Mouse (Mus musculus): ENCODE data around the gene Fbxw7.

Gene Fbxw7

GRCm38 (mm10) chr3:84951698-84952097 lies 136.6 kb downstream of the Fbxw7 start:
- no peak for DNase-seq (ENCODE audit: inconsistent ontology term)

DNA sequence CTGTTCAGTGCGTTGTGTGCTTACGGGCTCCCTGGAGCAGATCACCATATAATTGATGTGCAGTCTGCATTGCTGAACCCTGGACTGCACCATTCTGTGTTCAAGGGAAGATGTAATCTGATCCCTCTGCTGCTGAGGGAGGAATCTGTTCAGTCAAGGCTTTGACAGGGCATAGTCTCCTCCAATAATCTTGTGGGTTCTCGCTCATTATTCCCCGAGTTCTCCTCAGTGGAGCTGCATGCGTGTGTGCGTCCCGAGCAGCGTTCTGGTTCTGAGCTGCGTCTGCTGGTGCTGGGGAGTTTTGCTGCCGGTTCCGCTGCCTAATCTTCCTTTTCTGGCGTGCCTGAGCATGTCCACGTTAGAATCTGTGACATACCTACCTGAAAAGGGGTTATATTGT lies 137.1 kb downstream of the Fbxw7 start:
- DNase-seq (ENCODE audit: inconsistent ontology term) = peak; percentile 87

- DNase-seq (ENCODE audit: inconsistent ontology term) = no peak
Measured at GRCm38 (mm10) chr3:84952585-84953187, 137.6 kb downstream of the Fbxw7 start.

DNA sequence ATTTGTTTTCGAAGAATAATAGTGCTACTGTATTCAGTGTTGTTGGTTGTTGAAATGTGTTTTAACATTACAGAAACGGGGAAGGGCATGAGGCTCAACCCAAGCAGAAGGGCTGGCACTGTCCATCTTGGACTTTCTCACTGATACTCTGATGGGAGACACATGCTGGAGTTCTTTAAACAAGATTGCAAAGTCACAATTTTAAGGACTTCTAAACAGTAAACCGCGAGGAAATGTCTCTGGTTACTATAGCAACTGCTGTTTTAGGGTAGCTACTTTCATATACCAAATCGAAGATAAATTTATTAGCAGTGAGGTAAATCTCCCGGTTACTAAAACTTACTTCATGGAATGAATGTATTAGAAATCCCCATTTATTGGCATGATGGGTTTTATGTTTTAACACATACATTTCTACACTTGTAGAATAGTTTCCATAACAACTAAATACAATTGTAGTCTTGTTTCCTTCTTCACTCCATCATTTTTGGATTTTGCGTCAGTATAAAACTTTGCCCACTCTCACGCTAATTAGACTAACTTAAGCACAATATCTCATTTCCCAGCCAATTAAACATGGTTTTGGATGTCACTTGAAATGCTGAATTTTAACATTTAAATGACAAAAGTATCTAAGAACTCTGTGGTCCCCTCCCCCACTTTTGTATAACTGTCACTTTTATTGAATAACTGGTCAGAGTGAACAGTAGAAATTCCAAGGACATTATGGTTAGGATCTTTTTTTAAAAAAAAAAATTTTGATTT lies 140.1 kb downstream of the Fbxw7 start:
- peak; percentile 23 for DNase-seq (ENCODE audit: inconsistent ontology term)

DNA sequence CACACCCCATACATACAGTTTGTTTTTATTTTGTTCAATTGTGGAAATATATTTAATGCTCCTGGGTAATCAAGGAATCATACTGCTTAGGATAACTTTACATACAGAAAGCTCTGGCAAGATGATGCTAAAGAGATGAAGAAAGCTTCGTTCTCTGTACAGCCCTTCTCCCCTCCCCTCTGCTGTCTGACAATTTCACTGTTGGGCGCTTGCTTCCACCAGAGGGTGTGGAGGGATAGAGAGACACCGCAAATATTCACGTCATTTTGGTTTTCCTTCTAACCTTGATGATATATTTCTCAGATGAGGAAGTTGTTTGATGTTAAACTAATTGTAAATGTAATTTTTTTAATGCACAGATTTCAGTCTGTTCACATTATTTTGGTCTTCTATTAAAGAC lies 140.8 kb downstream of the Fbxw7 start:
- DNase-seq (ENCODE audit: inconsistent ontology term) = peak; percentile 42

GRCm38 (mm10) chr3:84965156-84965555 lies 150.1 kb downstream of the Fbxw7 start:
- DNase-seq (ENCODE audit: inconsistent ontology term) = no peak

DNA sequence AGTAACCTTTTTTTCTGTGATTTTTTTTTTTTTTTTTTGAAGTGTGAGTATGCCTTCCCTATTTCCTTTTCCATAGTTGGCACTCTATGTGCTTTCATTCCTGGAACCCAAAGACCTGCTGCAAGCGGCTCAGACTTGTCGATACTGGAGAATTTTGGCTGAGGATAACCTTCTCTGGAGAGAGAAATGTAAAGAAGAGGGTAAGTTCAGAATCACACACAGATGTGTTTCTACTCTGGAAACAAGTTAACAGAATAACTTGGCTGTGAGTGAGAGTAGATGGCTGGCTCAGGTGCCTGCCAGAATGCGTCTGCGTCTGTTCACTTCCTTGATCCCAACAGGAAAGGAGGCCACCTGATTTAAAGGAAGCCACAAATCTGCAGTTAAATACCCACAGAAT lies 152.3 kb downstream of the Fbxw7 start:
- DNase-seq (ENCODE audit: inconsistent ontology term) = no peak

- DNase-seq (ENCODE audit: inconsistent ontology term) = no peak
Measured at GRCm38 (mm10) chr3:84971561-84971960, 156.5 kb downstream of the Fbxw7 start.

DNA sequence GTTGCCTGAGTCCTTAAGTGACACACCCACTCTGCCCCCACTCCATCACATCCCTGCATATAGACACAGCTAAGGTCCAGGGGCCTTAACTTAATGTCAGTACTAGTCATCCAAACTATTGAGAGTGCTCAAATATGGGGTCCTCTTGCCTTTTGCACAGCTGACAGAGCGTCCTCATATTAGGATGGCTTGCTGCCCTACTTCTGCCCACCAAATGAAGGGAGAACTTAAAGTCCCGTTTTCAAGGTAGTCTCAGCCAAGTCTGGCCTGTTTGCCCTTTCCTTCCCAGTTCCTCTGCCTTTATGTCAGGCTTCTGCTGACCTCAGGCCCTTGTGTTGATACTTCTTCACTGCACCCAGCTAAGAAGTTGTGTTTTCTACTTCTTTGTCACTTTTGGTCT lies 157.8 kb downstream of the Fbxw7 start:
- DNase-seq (ENCODE audit: inconsistent ontology term) = no peak

GRCm38 (mm10) chr3:84974193-84974592 lies 159.1 kb downstream of the Fbxw7 start:
- no peak for DNase-seq (ENCODE audit: inconsistent ontology term)

DNA sequence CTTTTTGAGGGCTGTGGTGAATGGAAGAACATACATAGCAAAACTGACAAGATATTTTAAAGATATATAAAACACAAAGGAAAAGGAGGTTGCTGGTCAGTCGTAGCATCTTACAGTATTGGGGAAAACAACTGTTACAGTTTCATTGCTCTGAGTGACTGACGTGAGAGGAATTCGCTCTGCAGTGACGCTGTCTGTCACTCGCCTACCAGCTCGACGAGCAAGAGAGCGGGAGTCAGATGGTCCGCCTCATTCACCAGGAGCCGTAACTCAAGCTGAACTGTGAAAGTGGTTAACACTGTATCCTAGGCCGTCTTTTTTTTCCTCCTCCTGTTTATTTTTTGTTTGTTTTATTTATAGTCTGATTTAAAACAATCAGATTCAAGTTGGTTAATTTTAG lies 163.6 kb downstream of the Fbxw7 start:
- DNase-seq (ENCODE audit: inconsistent ontology term) = no peak

DNA sequence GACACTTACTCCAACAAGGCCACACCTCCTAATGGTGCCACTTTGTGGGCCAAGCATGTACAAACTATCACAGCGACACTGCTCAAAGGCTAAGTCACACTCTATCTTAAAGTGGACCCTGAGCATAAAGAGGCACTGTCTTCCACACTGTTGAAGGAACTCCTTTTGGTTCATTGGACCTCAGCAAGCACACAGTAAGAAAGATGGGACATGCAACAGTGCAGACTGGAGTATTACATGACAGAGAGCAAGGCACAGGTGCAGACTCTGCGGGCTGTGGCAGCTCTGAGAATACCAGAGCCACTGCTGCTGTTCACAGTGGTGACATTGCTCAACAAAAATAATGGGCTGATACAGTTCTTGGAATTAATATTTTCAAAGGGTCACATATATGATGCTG lies 165.1 kb downstream of the Fbxw7 start:
- DNase-seq (ENCODE audit: inconsistent ontology term) = no peak

DNA sequence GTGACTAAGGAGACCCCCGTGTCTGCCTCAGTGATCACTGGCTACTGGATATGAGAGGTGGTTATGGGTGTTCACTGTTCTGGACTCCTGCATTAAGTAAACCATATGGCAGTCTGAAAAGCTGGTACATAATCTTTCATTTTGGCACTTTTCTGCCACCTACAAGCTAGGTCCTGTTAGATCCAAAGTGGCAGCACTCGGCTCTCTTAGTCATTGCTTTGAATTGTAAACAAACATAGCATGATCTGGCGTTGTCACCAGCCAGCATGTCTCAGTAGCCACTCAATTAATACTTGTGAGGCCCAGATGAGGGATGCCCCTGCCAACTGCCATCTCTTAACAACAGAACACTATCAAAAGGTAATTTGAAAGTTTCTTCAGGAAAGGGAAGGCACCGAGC lies 167.6 kb downstream of the Fbxw7 start:
- no peak for DNase-seq (ENCODE audit: inconsistent ontology term)

DNA sequence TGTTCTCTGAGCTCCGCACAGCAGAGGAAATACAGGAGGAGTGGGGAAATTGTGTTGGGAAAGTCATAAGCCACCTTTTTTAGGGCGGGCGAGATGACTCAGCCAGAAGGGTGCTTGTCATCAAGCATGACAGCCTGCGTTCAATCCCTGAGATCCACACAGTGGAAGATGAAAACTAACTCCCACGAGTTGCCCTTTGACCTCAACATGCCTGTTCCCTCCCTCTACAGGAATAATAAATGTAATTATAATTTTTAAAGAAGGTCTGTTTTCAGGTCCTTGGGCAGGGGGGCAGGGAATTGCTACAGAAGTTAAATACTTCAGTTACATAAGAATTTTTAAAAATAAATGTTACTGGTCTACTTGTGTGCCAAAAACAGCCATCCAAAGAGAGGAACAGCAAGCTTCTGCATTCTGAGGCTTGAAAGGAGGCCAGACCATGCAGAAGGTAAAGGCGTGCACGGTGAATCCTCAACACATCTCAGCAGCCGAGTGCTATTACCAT lies 170.1 kb downstream of the Fbxw7 start:
- DNase-seq (ENCODE audit: inconsistent ontology term) = no peak

DNA sequence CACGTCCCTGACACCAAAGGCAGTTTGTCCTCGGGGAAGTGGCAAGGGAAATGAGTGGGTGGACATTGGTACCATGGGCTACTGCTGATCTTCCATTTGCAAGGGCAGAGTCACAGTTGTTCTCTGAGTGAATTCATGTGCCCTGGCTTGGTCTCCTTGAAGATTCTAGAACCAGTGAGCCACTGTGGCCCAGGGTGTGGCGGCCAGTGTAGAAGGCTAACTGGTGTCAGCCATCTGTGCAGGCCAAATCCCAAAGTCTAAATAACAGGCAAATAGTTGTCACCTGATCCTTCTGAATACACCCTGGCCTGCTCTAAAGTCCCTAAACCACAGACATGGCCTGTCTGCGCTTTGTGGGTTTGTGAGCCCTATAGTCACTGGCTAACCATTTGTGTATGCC lies 173.8 kb downstream of the Fbxw7 start:
- DNase-seq (ENCODE audit: inconsistent ontology term) = no peak

DNA sequence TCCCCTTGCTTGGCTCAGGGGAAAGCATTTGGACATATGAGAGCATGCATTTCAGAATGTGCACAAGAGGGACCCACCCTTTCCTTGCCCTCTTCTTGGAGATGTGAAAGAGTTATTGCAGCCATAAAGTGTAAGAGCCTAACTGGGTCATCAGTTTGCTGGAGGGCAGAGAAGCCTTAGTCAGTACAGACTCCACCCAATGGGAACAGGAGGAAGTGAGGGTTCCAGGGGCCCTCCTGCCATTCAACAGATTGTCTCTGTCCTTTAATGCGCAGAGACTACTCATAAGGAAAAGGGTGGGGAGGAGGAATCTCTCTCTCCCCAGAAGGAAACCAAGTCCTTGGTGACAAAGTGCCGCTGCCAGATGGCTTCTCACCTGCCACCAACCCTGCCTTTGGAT lies 190.2 kb downstream of the Fbxw7 start:
- no peak for DNase-seq (ENCODE audit: inconsistent ontology term)

DNA sequence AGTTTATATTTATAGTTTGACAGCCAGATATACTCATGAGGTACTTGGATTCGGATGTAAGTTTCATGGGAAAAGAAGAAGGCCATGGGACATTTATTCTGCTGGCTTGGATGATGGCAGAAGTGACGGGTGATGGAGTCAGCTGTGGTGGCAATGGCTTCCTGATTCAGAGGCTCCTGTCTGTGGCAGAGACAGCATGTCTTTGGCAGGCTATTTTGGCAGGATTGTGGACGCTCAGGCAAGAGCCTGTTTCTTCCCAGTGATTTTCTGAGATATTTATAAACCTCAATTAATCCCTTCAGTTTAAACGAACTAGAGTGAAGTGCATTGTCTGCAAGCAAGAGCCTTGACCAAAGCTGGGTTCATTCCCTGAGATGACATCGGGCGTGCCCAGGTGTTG lies 197.8 kb downstream of the Fbxw7 start:
- no peak for DNase-seq (ENCODE audit: inconsistent ontology term)

DNA sequence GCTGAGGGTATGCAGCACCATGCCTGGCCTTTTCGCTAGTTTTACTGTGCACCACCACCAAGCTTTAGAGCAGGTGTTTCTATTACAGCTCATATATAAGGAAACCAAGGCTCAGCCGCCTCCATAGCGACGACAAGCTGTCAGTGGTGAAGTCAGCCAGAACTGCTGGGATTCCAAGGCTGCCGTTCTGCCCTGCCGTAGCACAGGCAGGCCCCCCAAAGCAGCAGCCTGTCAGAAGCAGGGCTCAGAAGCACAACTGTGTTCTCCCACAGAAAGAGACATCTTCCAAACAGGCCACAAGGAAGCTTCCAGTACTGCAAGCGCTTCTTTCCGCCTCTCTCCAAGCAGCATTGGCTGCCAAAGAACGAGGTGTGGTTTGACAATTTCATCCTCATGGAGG lies 200.6 kb downstream of the Fbxw7 start:
- no peak for DNase-seq (ENCODE audit: inconsistent ontology term)

DNA sequence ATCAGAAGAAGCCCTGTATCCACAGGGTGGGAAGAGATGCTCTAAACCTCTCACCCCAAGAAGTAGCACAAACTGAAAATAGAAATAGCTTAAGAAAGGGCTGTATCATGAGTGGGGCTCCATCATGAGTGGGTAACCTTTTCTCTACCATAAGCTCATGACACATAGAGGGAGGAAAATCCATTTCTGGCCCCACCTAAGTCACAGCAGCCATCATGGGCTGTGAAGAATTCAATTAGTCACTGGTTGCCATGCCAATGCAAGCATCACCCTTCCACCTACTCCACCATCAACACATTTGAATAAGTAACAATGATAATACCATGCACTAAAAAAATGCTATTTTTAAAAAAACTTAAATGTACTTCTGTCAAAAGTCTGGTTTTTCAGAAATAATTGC lies 205.1 kb downstream of the Fbxw7 start:
- no peak for DNase-seq (ENCODE audit: inconsistent ontology term)

DNA sequence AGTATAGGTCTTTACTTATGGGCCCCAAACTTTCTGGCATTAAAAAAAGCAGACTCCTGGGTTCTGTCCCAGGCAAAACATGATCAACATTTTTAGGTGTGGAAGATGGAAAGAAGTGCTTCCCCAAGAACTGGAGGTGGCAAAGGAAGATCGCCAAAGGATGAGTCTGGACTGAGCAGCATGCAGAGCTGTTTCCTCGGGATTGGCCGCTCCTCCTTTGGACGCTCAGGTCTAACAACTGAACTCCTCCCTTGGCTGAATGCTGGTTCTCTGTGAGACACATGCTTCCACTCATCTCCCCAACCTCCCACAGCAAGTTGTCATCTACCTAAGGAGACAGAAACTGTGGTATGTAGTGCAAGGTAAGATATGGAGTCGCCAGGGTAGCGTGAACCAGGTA lies 206.7 kb downstream of the Fbxw7 start:
- no peak for DNase-seq (ENCODE audit: inconsistent ontology term)

- peak; percentile 27 for DNase-seq (ENCODE audit: inconsistent ontology term)
Measured at GRCm38 (mm10) chr3:85022800-85023199, 207.7 kb downstream of the Fbxw7 start.

DNA sequence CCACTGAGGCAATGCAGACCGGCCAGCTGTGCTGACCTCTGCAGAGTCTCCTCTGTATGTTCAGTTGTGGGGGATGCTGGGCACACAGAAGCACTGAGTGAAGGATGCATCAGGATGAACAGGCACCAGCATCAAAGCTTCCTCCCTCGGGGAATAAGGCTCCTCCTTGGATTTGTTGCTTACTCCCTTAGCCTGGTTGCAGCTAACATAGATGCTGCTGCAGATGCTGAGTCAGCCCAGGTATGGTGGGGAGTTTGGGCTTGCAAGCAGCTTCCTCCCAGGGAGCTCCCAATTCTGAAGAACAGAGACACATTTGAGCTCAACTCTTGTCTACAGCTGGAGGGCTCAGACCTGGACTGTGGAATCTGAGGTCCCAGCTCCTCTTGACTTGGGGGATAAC lies 209.2 kb downstream of the Fbxw7 start:
- DNase-seq (ENCODE audit: inconsistent ontology term) = no peak
